Mouse (Mus musculus) urinary bladder, adult 18-20 months (tissue): ENCODE data around the gene Dhrs2.
A peak's percentile ranks its signal among the peaks of the same experiment; 100 is the strongest.

Experiments
- DNase-seq, 2 experiments: peaks; one replicate each; pipeline ENCODE4 v3.0.0; 2022; ENCODE audit warnings: low spot score in 2 of 2, mixed read lengths in 2 of 2

Gene Dhrs2

GRCm38 (mm10) chr14:55221707-55222106, at the start of gene Dhrs2:
Gene Dhrs2, plus strand, starts transcription at chr14:55222007.
- no peak for DNase-seq

- no peak for DNase-seq
These were observed 47.6 kb upstream of the Dhrs2 start for GRCm38 (mm10) chr14:55174164-55174563.

GRCm38 (mm10) chr14:55177274-55177673, 44.5 kb upstream of the Dhrs2 start:
- DNase-seq: peak; percentile 13 to 36

GRCm38 (mm10) chr14:55180951-55181350, 40.9 kb upstream of the Dhrs2 start:
- no peak for DNase-seq

- DNase-seq: no peak
These were observed 38.6 kb upstream of the Dhrs2 start for GRCm38 (mm10) chr14:55183231-55183630.

- DNase-seq: no peak
These were observed 37.1 kb upstream of the Dhrs2 start for GRCm38 (mm10) chr14:55184640-55185145.

GRCm38 (mm10) chr14:55188491-55188890, 33.3 kb upstream of the Dhrs2 start:
- no peak for DNase-seq

- no peak for DNase-seq
These were observed 32.4 kb upstream of the Dhrs2 start for GRCm38 (mm10) chr14:55189351-55189769.

- DNase-seq: no peak
These were observed 28.5 kb upstream of the Dhrs2 start for GRCm38 (mm10) chr14:55193354-55193753.

- no peak for DNase-seq
These were observed 27.8 kb upstream of the Dhrs2 start for GRCm38 (mm10) chr14:55193876-55194635.

- no peak for DNase-seq
These were observed 27.0 kb upstream of the Dhrs2 start for GRCm38 (mm10) chr14:55194786-55195185.

- no peak for DNase-seq
These were observed 24.7 kb upstream of the Dhrs2 start for GRCm38 (mm10) chr14:55197121-55197520.

- DNase-seq: no peak
These were observed 23.6 kb upstream of the Dhrs2 start for GRCm38 (mm10) chr14:55198187-55198586.

GRCm38 (mm10) chr14:55204544-55204943, 17.3 kb upstream of the Dhrs2 start:
- no peak for DNase-seq

GRCm38 (mm10) chr14:55205045-55205750, 16.6 kb upstream of the Dhrs2 start:
- DNase-seq: no peak

GRCm38 (mm10) chr14:55208306-55208705, 13.5 kb upstream of the Dhrs2 start:
- DNase-seq: no peak

GRCm38 (mm10) chr14:55213621-55214020, 8.2 kb upstream of the Dhrs2 start:
- DNase-seq: no peak

- DNase-seq: no peak
These were observed 7.3 kb upstream of the Dhrs2 start for GRCm38 (mm10) chr14:55214507-55214906.

GRCm38 (mm10) chr14:55223172-55223571, 1.4 kb downstream of the Dhrs2 start:
- DNase-seq: no peak

- no peak for DNase-seq
These were observed 12.8 kb downstream of the Dhrs2 start for GRCm38 (mm10) chr14:55234639-55235038.

- no peak for DNase-seq
These were observed 14.9 kb downstream of the Dhrs2 start for GRCm38 (mm10) chr14:55236685-55237084.

- no peak for DNase-seq
These were observed 20.9 kb downstream of the Dhrs2 start for GRCm38 (mm10) chr14:55242664-55243063.

GRCm38 (mm10) chr14:55247181-55247580, 25.4 kb downstream of the Dhrs2 start:
- DNase-seq: no peak
